Mouse (Mus musculus): ENCODE results near the gene Setd1b. TPM values are rescaled to one million over a fixed set of nuclear protein-coding genes. Genes with fewer than 3 reads are reported as not detected.

Setd1b gene
- 10 to 100 TPM; 19.1 to 25.8 TPM for total RNA-seq (2021)
- long read RNA-seq, experiment 1, result 0 reads
- long read RNA-seq, experiment 2, partial matches to known transcripts, result 1 of 1 reads
- long read RNA-seq, experiment 2, other reads (novel, unspliced or antisense), result 0 of 1 reads

- DNase-seq (ENCODE audit: low spot score in 2 of 2), result peak; percentile 50 to 66
These were observed at the start of gene Setd1b for GRCm38 (mm10) chr5:123142161-123143157. TSS of gene Setd1b (plus strand) at chr5:123142193.

- DNase-seq (ENCODE audit: low spot score in 2 of 2), result no peak
These were observed 48.8 kb upstream of the Setd1b start for GRCm38 (mm10) chr5:123093077-123093633.

- no peak for DNase-seq (ENCODE audit: low spot score in 2 of 2)
These were observed 47.6 kb upstream of the Setd1b start for GRCm38 (mm10) chr5:123094238-123094991.

GRCm38 (mm10) chr5:123096299-123096698 lies 45.7 kb upstream of the Setd1b start:
- DNase-seq (ENCODE audit: low spot score in 2 of 2), result no peak

- DNase-seq (ENCODE audit: low spot score in 2 of 2), result no peak
These were observed 43.5 kb upstream of the Setd1b start for GRCm38 (mm10) chr5:123098487-123098886.

GRCm38 (mm10) chr5:123102376-123102775 lies 39.6 kb upstream of the Setd1b start:
- no peak for DNase-seq (ENCODE audit: low spot score in 2 of 2)

- DNase-seq (ENCODE audit: low spot score in 2 of 2), result no peak
These were observed 38.4 kb upstream of the Setd1b start for GRCm38 (mm10) chr5:123103556-123103955.

- no peak for DNase-seq (ENCODE audit: low spot score in 2 of 2)
These were observed 37.2 kb upstream of the Setd1b start for GRCm38 (mm10) chr5:123104769-123105168.

GRCm38 (mm10) chr5:123109452-123110203 lies 32.4 kb upstream of the Setd1b start:
- no peak for DNase-seq (ENCODE audit: low spot score in 2 of 2)

GRCm38 (mm10) chr5:123110296-123110721 lies 31.7 kb upstream of the Setd1b start:
- DNase-seq (ENCODE audit: low spot score in 2 of 2), result no peak

GRCm38 (mm10) chr5:123114109-123114508 lies 27.9 kb upstream of the Setd1b start:
- DNase-seq (ENCODE audit: low spot score in 2 of 2), result no peak

GRCm38 (mm10) chr5:123114924-123115323 lies 27.1 kb upstream of the Setd1b start:
- DNase-seq (ENCODE audit: low spot score in 2 of 2), result no peak

GRCm38 (mm10) chr5:123116080-123116479 lies 25.9 kb upstream of the Setd1b start:
- no peak for DNase-seq (ENCODE audit: low spot score in 2 of 2)

GRCm38 (mm10) chr5:123117257-123117656 lies 24.7 kb upstream of the Setd1b start:
- peak; percentile 75 to 83 for DNase-seq (ENCODE audit: low spot score in 2 of 2)

GRCm38 (mm10) chr5:123117773-123118172 lies 24.2 kb upstream of the Setd1b start:
- no peak for DNase-seq (ENCODE audit: low spot score in 2 of 2)

- no peak for DNase-seq (ENCODE audit: low spot score in 2 of 2)
These were observed 23.2 kb upstream of the Setd1b start for GRCm38 (mm10) chr5:123118826-123119225.

- no peak for DNase-seq (ENCODE audit: low spot score in 2 of 2)
These were observed 21.3 kb upstream of the Setd1b start for GRCm38 (mm10) chr5:123120624-123121215.

GRCm38 (mm10) chr5:123122181-123122580 lies 19.8 kb upstream of the Setd1b start:
- DNase-seq (ENCODE audit: low spot score in 2 of 2), result no peak

GRCm38 (mm10) chr5:123125105-123125504 lies 16.9 kb upstream of the Setd1b start:
- no peak for DNase-seq (ENCODE audit: low spot score in 2 of 2)
